Mouse (Mus musculus): Measurements from ENCODE around the gene Socs7. TPM values are rescaled to one million over a fixed set of nuclear protein-coding genes. Genes with fewer than 3 reads are reported as not detected.
"Not testable (repeated sequence)": the region's sequence is repeated elsewhere in the genome, so short reads cannot be mapped to it uniquely, and the experiment has no call there.

Socs7 gene
- polyA plus RNA-seq, 1 experiment from 2014 or later: 10.6 TPM

DNA sequence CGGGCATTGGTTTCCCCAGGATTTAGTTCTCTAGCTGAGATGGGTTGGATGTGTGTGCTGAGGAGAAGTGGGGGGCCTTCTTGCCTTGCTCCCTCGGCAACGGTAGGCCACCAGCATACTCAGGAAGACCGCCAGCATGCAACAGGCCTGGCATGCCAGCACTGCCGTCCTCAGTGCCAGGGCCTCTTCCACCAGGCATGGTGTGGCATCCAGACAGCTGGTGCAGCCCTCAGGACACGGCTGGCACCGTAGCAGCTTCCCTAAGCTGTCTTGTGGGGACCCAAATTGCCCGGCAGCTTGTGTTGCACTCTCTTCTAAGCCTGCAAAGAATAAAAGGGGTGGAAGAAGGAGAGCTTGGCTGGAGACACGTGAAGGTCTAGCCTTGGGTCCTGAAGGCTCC lies 16.0 kb upstream of the Socs7 start:
- no peak for ATAC-seq (replicated peaks)
- 78% methylated on average over 9 of the region's 9 CpGs for WGBS
- Histone ChIP-seq H3K9ac (replicated peaks) (no peak overlapping the region), H3K9me3 (no peaks in the 10 kb centered on the region), H3K4me1 (peaks cover 17% of the 10 kb centered on the region), H3K4me2 (replicated peaks) (no peak overlapping the region), H3K36me3 (no peaks in the 10 kb centered on the region), H3K4me3 (no peak overlapping the region), H3K27ac (replicated peaks) (no peak overlapping the region), H3K27me3 (no peaks in the 10 kb centered on the region)

GRCm38 (mm10) chr11:97347291-97347690 lies 15.1 kb upstream of the Socs7 start:
- H3K9me3 ChIP-seq: no peaks in the 10 kb centered on the region
- no peak overlapping the region for H3K9ac ChIP-seq (replicated peaks)
- H3K4me2 ChIP-seq (replicated peaks): no peak overlapping the region
- H3K4me1 ChIP-seq: peaks cover 17% of the 10 kb centered on the region
- no peak overlapping the region for H3K4me3 ChIP-seq
- no peaks in the 10 kb centered on the region for H3K27me3 ChIP-seq
- no peak overlapping the region for H3K27ac ChIP-seq (replicated peaks)
- WGBS: 90% methylated on average over 9 of the region's 9 CpGs
- ATAC-seq (replicated peaks): no peak
- no peaks in the 10 kb centered on the region for H3K36me3 ChIP-seq

- WGBS: 0% methylated on average over 2 of the region's 2 CpGs
- no peak overlapping the region for H3K9ac ChIP-seq (replicated peaks)
- peak; percentile 80 for ATAC-seq (replicated peaks)
- peak overlapping the region; percentile 47 for H3K27ac ChIP-seq (replicated peaks)
- H3K27me3 ChIP-seq: no peaks in the 10 kb centered on the region
- H3K4me3 ChIP-seq: no peak overlapping the region
- H3K4me1 ChIP-seq: peaks cover 13% of the 10 kb centered on the region
- no peak overlapping the region for H3K4me2 ChIP-seq (replicated peaks)
- H3K36me3 ChIP-seq: no peaks in the 10 kb centered on the region
- no peaks in the 10 kb centered on the region for H3K9me3 ChIP-seq
Measured at GRCm38 (mm10) chr11:97350035-97350434, 12.3 kb upstream of the Socs7 start.

GRCm38 (mm10) chr11:97352027-97352684 lies 10.2 kb upstream of the Socs7 start, which contains the start of gene Gpr179:
Gene Gpr179 (minus strand): TSS chr11:97352077.
- Histone ChIP-seq H3K4me1 (peaks cover 13% of the 10 kb centered on the region), H3K27me3 (no peaks in the 10 kb centered on the region), H3K27ac (replicated peaks) (no peak within 1 kb of the TSS), H3K9ac (replicated peaks) (no peak within 1 kb of the TSS), H3K4me3 (no peak within 1 kb of the TSS), H3K9me3 (no peaks in the 10 kb centered on the region), H3K4me2 (replicated peaks) (no peak within 1 kb of the TSS), H3K36me3 (no peaks in the 10 kb centered on the region)
- WGBS: 67% methylated on average over 3 of the region's 3 CpGs
- no peak for ATAC-seq (replicated peaks)

DNA sequence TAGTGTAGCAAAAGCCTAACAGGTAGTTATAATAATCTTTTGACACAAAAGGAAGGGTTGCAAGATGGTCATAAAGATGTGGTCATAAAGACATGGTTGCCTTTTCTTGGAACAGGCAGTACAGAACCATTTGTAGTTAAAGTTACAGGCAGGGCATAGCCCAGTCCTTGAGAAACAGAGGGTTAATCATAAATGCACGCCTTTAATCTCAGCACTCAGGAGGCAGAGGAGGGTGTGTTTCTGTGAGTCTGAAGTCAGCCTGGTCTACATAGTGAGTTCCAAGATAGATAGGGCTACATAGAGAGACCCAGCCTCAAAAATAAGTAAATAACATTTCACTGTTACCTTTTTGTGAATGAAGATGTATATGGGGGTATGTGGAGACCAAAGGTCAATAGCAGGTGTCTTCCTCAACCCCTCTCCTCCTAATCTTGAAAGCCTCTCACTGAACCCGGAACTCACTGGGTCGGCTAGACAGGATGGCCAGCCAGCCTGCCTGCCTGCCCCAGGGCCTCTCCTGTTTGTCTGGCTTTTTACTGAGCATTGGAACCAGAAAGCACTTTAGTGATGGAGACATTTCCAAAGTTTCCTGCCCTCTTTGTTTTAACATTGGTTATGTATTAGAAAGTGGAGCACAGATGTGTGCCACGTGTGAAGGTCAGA lies 9.3 kb upstream of the Socs7 start:
- no peak for ATAC-seq (replicated peaks)
- no peaks in the 10 kb centered on the region for H3K9me3 ChIP-seq

DNA sequence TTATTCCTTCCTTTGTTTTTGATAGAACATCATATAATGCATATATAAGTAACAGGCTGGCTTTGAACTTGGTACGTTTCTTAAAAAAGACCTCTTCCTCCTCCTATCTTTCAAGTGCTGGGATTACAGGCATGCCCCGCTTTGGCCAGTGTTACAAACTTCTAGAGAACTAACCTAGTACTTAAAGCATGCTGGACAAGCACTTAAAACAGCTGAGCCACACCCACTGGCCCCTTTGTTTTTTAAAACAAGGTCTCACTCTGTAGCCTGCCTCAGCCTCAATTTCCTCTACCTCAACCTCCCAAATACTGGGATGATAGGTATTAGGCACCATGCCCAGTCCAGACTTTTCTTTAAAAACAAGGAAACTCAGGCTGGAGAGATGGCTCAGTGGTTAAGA lies 7.7 kb upstream of the Socs7 start:
- H3K4me2 ChIP-seq (replicated peaks): no peak overlapping the region
- peaks cover 10% of the 10 kb centered on the region for H3K4me1 ChIP-seq
- no peaks in the 10 kb centered on the region for H3K36me3 ChIP-seq
- H3K27me3 ChIP-seq: no peaks in the 10 kb centered on the region
- H3K9ac ChIP-seq (replicated peaks): no peak overlapping the region
- H3K9me3 ChIP-seq: no peaks in the 10 kb centered on the region
- WGBS: 82% methylated on average over 2 of the region's 2 CpGs
- no peak for ATAC-seq (replicated peaks)
- H3K27ac ChIP-seq (replicated peaks): no peak overlapping the region
- H3K4me3 ChIP-seq: no peak overlapping the region

More for the DNA sequence above, 9.3 kb upstream of the Socs7 start:
- Histone ChIP-seq H3K4me2 (replicated peaks) (no peak overlapping the region), H3K27ac (replicated peaks) (no peak overlapping the region), H3K27me3 (no peaks in the 10 kb centered on the region), H3K36me3 (no peaks in the 10 kb centered on the region), H3K9ac (replicated peaks) (no peak overlapping the region), H3K4me1 (peaks cover 13% of the 10 kb centered on the region), H3K4me3 (no peak overlapping the region)
- WGBS: 79% methylated on average over 4 of the region's 4 CpGs

- no peak overlapping the region for H3K4me3 ChIP-seq
- ATAC-seq (replicated peaks): no peak
- H3K36me3 ChIP-seq: no peaks in the 10 kb centered on the region
- H3K9ac ChIP-seq (replicated peaks): no peak overlapping the region
- no peak overlapping the region for H3K27ac ChIP-seq (replicated peaks)
- no peak overlapping the region for H3K4me2 ChIP-seq (replicated peaks)
- H3K27me3 ChIP-seq: no peaks in the 10 kb centered on the region
- peaks cover 4% of the 10 kb centered on the region for H3K4me1 ChIP-seq
- WGBS: 92% methylated on average over 7 of the region's 7 CpGs
- H3K9me3 ChIP-seq: no peaks in the 10 kb centered on the region
Measured at GRCm38 (mm10) chr11:97355247-97355646, 7.1 kb upstream of the Socs7 start.

- not testable (repeated sequence) for H3K4me2 ChIP-seq (replicated peaks); H3K27ac ChIP-seq (replicated peaks); H3K27me3 ChIP-seq; H3K4me1 ChIP-seq; H3K36me3 ChIP-seq; H3K9me3 ChIP-seq; H3K9ac ChIP-seq (replicated peaks); ATAC-seq (replicated peaks); H3K4me3 ChIP-seq
- WGBS: 13% methylated on average over 5 of the region's 6 CpGs
Measured at GRCm38 (mm10) chr11:97357663-97358062, 4.7 kb upstream of the Socs7 start.

DNA sequence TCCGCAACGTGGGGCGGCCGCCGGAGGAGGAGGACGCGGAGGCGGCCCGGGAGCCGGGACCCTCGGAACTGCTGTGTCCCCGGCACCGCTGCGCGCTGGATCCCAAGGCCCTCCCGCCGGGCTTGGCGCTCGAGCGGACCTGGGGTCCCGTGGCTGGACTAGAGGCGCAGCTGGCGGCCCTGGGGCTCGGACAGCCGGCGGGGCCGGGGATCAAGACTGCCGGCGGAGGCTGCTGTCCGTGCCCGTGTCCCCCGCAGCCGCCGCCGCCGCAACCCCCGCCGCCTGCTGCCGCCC lies 245 bp downstream of the Socs7 start:
- under 1% methylated on average over 33 of the region's 39 CpGs for WGBS
- Histone ChIP-seq H3K4me2 (replicated peaks) (peak overlapping the region; percentile 67), H3K27me3 (no peaks in the 10 kb centered on the region), H3K36me3 (0 out of 2 replicates have a peak, but pooled peaks cover 3% of the 10 kb centered on the region), H3K9me3 (no peaks in the 10 kb centered on the region), H3K4me1 (peaks cover 45% of the 10 kb centered on the region), H3K9ac (replicated peaks) (peak overlapping the region; percentile 92), H3K4me3 (peak overlapping the region; percentile 59), H3K27ac (replicated peaks) (peak overlapping the region; percentile 92)
- no peak; the same call in 1 of the 2 replicates for ATAC-seq (replicated peaks)

- Histone ChIP-seq H3K4me1 (peaks cover 50% of the 10 kb centered on the region), H3K36me3 (0 out of 2 replicates have a peak, but pooled peaks cover 3% of the 10 kb centered on the region), H3K4me2 (replicated peaks) (peak overlapping the region; percentile 67), H3K9me3 (no peaks in the 10 kb centered on the region), H3K4me3 (peak overlapping the region; percentile 59), H3K9ac (replicated peaks) (peak overlapping the region; percentile 92), H3K27ac (replicated peaks) (peak overlapping the region; percentile 92), H3K27me3 (no peaks in the 10 kb centered on the region)
- WGBS: under 1% methylated on average over 45 of the region's 49 CpGs
- peak; percentile 3; the same call in 1 of the 2 replicates for ATAC-seq (replicated peaks)
Measured at GRCm38 (mm10) chr11:97362943-97363643, 742 bp downstream of the Socs7 start.

- H3K4me3 ChIP-seq: peak overlapping the region; percentile 59
- peak overlapping the region; percentile 92 for H3K9ac ChIP-seq (replicated peaks)
- H3K9me3 ChIP-seq: no peaks in the 10 kb centered on the region
- ATAC-seq (replicated peaks): no peak
- H3K27me3 ChIP-seq: no peaks in the 10 kb centered on the region
- peak overlapping the region; percentile 67 for H3K4me2 ChIP-seq (replicated peaks)
- no peak overlapping the region for H3K27ac ChIP-seq (replicated peaks)
- H3K36me3 ChIP-seq: 0 out of 2 replicates have a peak, but pooled peaks cover 3% of the 10 kb centered on the region
- H3K4me1 ChIP-seq: peaks cover 55% of the 10 kb centered on the region
- WGBS: 0% methylated on average over 7 of the region's 7 CpGs
Measured at GRCm38 (mm10) chr11:97363644-97363995, 1.3 kb downstream of the Socs7 start.

- Histone ChIP-seq H3K9ac (replicated peaks) (peak overlapping the region; percentile 92), H3K27ac (replicated peaks) (peak overlapping the region; percentile 51; the same call in 1 of the 2 replicates)
- WGBS: 66% methylated on average over 1 of the region's 1 CpGs
Measured at GRCm38 (mm10) chr11:97365556-97365955, 3.2 kb downstream of the Socs7 start.

More at GRCm38 (mm10) chr11:97365556-97365955, 3.2 kb downstream of the Socs7 start:
- peak overlapping the region; percentile 59 for H3K4me3 ChIP-seq
- 0 out of 2 replicates have a peak, but pooled peaks cover 3% of the 10 kb centered on the region for H3K36me3 ChIP-seq
- no peaks in the 10 kb centered on the region for H3K27me3 ChIP-seq
- H3K9me3 ChIP-seq: no peaks in the 10 kb centered on the region
- no peak for ATAC-seq (replicated peaks)
- peak overlapping the region; percentile 67 for H3K4me2 ChIP-seq (replicated peaks)
- H3K4me1 ChIP-seq: peaks cover 68% of the 10 kb centered on the region
